Mouse (Mus musculus) ES-E14 (cell line): Measurements from ENCODE around the gene Celf5.

ENCODE experiments used
- CHD2 ChIP-seq: IDR thresholded peaks from 2 replicates; pipeline ENCODE4 v1.6.1; 2014; ENCODE audit warnings: mild to moderate bottlenecking, low read depth, low read length, inconsistent platforms
- ZC3H11A ChIP-seq: IDR thresholded peaks from 2 replicates; pipeline ENCODE4 v1.6.1; 2012; ENCODE audit warnings: low read depth, mild to moderate bottlenecking, inconsistent platforms, low read length, borderline replicate concordance

GRCm38 (mm10) chr10:81493601-81494220 lies 11.2 kb upstream of the Celf5 start:
- TF ChIP-seq CHD2, result no peak
- TF ChIP-seq ZC3H11A, result no peak
